Mouse (Mus musculus) ZHBTc4 (cell line): ENCODE measurements around the gene Thap7.
A peak's percentile ranks its signal among the peaks of the same experiment; 100 is the strongest.
"Not testable (repeated sequence)": the region's sequence is repeated elsewhere in the genome, so short reads cannot be mapped to it uniquely, and the experiment has no call there.

Source experiments
- DNase-seq: peaks from one replicate; pipeline ENCODE4 v3.0.0-alpha.2; 2011; ENCODE audit warnings: low read depth, low spot score

The Thap7 gene

GRCm38 (mm10) chr16:17532271-17532670 lies 1.3 kb upstream of the Thap7 start:
- peak; percentile 47 for DNase-seq

- DNase-seq = no peak
Observed at GRCm38 (mm10) chr16:17529981-17530586, 852 bp downstream of the Thap7 start.

GRCm38 (mm10) chr16:17528276-17528675 lies 2.7 kb downstream of the Thap7 start:
- peak; percentile 37 for DNase-seq

GRCm38 (mm10) chr16:17527606-17528005 lies 3.3 kb downstream of the Thap7 start:
- DNase-seq = no peak

GRCm38 (mm10) chr16:17526223-17526622 lies 4.7 kb downstream of the Thap7 start:
- no peak for DNase-seq

- no peak for DNase-seq
Observed at GRCm38 (mm10) chr16:17525524-17525923, 5.4 kb downstream of the Thap7 start.

GRCm38 (mm10) chr16:17524156-17524555 lies 6.8 kb downstream of the Thap7 start:
- no peak for DNase-seq

GRCm38 (mm10) chr16:17518910-17519309 lies 12.0 kb downstream of the Thap7 start:
- DNase-seq = no peak

GRCm38 (mm10) chr16:17511431-17511830 lies 19.5 kb downstream of the Thap7 start:
- DNase-seq = no peak

- no peak for DNase-seq
Observed at GRCm38 (mm10) chr16:17510686-17511085, 20.2 kb downstream of the Thap7 start.

GRCm38 (mm10) chr16:17510143-17510542 lies 20.8 kb downstream of the Thap7 start:
- DNase-seq = no peak

- DNase-seq = no peak
Observed at GRCm38 (mm10) chr16:17509240-17509597, 21.7 kb downstream of the Thap7 start.

- peak; percentile 94 for DNase-seq
Observed at GRCm38 (mm10) chr16:17508546-17509239, 22.2 kb downstream of the Thap7 start, which contains the start of gene Lztr1. TSS of gene Lztr1 (plus strand) at chr16:17508688.

- DNase-seq = not testable (repeated sequence)
Observed at GRCm38 (mm10) chr16:17508031-17508430, 22.9 kb downstream of the Thap7 start.

- DNase-seq = no peak
Observed at GRCm38 (mm10) chr16:17507018-17507552, 23.9 kb downstream of the Thap7 start.

- DNase-seq = no peak
Observed at GRCm38 (mm10) chr16:17502681-17503080, 28.3 kb downstream of the Thap7 start.

- peak; percentile 11 for DNase-seq
Observed at GRCm38 (mm10) chr16:17499249-17499883, 31.6 kb downstream of the Thap7 start.

GRCm38 (mm10) chr16:17496499-17497305 lies 34.2 kb downstream of the Thap7 start:
- no peak for DNase-seq

- no peak for DNase-seq
Observed at GRCm38 (mm10) chr16:17491896-17492561, 38.9 kb downstream of the Thap7 start.

GRCm38 (mm10) chr16:17491154-17491553 lies 39.8 kb downstream of the Thap7 start:
- no peak for DNase-seq

GRCm38 (mm10) chr16:17489469-17490111 lies 41.3 kb downstream of the Thap7 start, which contains the start of gene Aifm3:
TSS of gene Aifm3 (plus strand) at chr16:17489611.
- DNase-seq = peak; percentile 73
